Mouse (Mus musculus) embryo, embryonic 10 days (tissue): ENCODE results near the gene Naaladl1.
"Not testable (repeated sequence)": the region's sequence is repeated elsewhere in the genome, so short reads cannot be mapped to it uniquely, and the experiment has no call there.

ENCODE experiments used
- DNase-seq: peaks from one replicate; pipeline ENCODE4 v3.0.0-alpha.2; 2015; ENCODE audit warnings: low spot score

The Naaladl1 gene

GRCm38 (mm10) chr19:6130414-6131128 is 25.0 kb downstream of the Naaladl1 start:
- not testable (repeated sequence) for DNase-seq

GRCm38 (mm10) chr19:6132171-6132827 is 26.7 kb downstream of the Naaladl1 start:
- no peak for DNase-seq

- DNase-seq: not testable (repeated sequence)
Measured at GRCm38 (mm10) chr19:6133197-6133596, 27.6 kb downstream of the Naaladl1 start.

- DNase-seq: no peak
Measured at GRCm38 (mm10) chr19:6136397-6136796, 30.8 kb downstream of the Naaladl1 start.

GRCm38 (mm10) chr19:6139701-6140100 is 34.1 kb downstream of the Naaladl1 start:
- DNase-seq: no peak

GRCm38 (mm10) chr19:6140374-6140677 is 34.7 kb downstream of the Naaladl1 start:
- no peak for DNase-seq

- peak; percentile 98 for DNase-seq
Measured at GRCm38 (mm10) chr19:6140678-6141393, 35.3 kb downstream of the Naaladl1 start, which contains the start of gene Batf2. Batf2 (plus strand) TSS chr19:6140983.

GRCm38 (mm10) chr19:6141394-6141749 is 35.8 kb downstream of the Naaladl1 start, which contains the start of gene Arl2:
Arl2 (minus strand) TSS chr19:6141548.
- peak; percentile 93 for DNase-seq

- DNase-seq: no peak
Measured at GRCm38 (mm10) chr19:6144842-6145241, 39.3 kb downstream of the Naaladl1 start.

- DNase-seq: no peak
Measured at GRCm38 (mm10) chr19:6155174-6155573, 49.6 kb downstream of the Naaladl1 start.

GRCm38 (mm10) chr19:6156372-6156771 is 50.8 kb downstream of the Naaladl1 start:
- no peak for DNase-seq

- DNase-seq: no peak
Measured at GRCm38 (mm10) chr19:6157220-6157619, 51.6 kb downstream of the Naaladl1 start.

GRCm38 (mm10) chr19:6163872-6164547 is 58.4 kb downstream of the Naaladl1 start:
- DNase-seq: no peak
